Mouse (Mus musculus) neural tube, embryonic 12.5 days (tissue): ENCODE data around the gene Samm50. TPM values are rescaled to one million over a fixed set of nuclear protein-coding genes. Genes with fewer than 3 reads are reported as not detected.

Experiments
- microRNA-seq: library from miRNA; unstranded; fragments of <30 nt; microRNA quantifications from one replicate; pipeline ENCODE4, GENCODE M21; 2017
- polyA plus RNA-seq: library from polyadenylated mRNA; unstranded; fragments of >200 nt; fragmentation: Nextera tagmentation; extraction: Ambion mirVana; gene quantifications from 2 replicates; pipeline ENCODE4 v1.2.1, GENCODE M21; 2016

Samm50 gene
- polyA plus RNA-seq, 1 experiment from 2014 or later, result 91.7 TPM

Small RNA genes lying within 50 kb of the gene (microRNA-seq; reads per million reads assigned to microRNA genes)
- gene Mir6392, result not detected

Other genes with a start within 250 kb of the Samm50 start
- 0.41 and 0.46 TPM in 2 replicates for gene Efcab6, start 126.9 kb upstream of the Samm50 start, polyA plus RNA-seq
- gene Sult4a1, start 86.5 kb upstream of the Samm50 start, polyA plus RNA-seq, result 42.9 and 46.7 TPM in 2 replicates
- not detected in 2 replicates for gene Pnpla5, start 69.1 kb upstream of the Samm50 start, polyA plus RNA-seq
- 2.6 and 3.4 TPM in 2 replicates for gene Pnpla3, start 24.4 kb upstream of the Samm50 start, polyA plus RNA-seq
- gene Parvb, start 39.8 kb downstream of the Samm50 start, polyA plus RNA-seq, result 6.4 and 7.1 TPM in 2 replicates
- gene Parvg, start 131.8 kb downstream of the Samm50 start, polyA plus RNA-seq, result 1.4 and 1.7 TPM in 2 replicates